Mouse (Mus musculus): ENCODE data around the gene Tcte2. TPM values are rescaled to one million over a fixed set of nuclear protein-coding genes. Genes with fewer than 3 reads are reported as not detected.
A peak's percentile ranks its signal among the peaks of the same experiment; 100 is the strongest.
"Not testable (repeated sequence)": the region's sequence is repeated elsewhere in the genome, so short reads cannot be mapped to it uniquely, and the experiment has no call there.

Tcte2 gene
- total RNA-seq, 1 experiment from 2014 or later, result not detected

GRCm38 (mm10) chr17:13697646-13698045, 64.0 kb downstream of the Tcte2 start:
- ATAC-seq (ENCODE audit: extremely low read depth, insufficient number of reproducible peaks, low FRiP score, poor library complexity, severe bottlenecking), result no peak

GRCm38 (mm10) chr17:13695881-13696280, 65.7 kb downstream of the Tcte2 start:
- no peak for ATAC-seq (ENCODE audit: extremely low read depth, insufficient number of reproducible peaks, low FRiP score, poor library complexity, severe bottlenecking)

- ATAC-seq (ENCODE audit: extremely low read depth, insufficient number of reproducible peaks, low FRiP score, poor library complexity, severe bottlenecking), result no peak
Measured at GRCm38 (mm10) chr17:13695211-13695610, 66.4 kb downstream of the Tcte2 start.

GRCm38 (mm10) chr17:13694181-13694580, 67.4 kb downstream of the Tcte2 start:
- ATAC-seq (ENCODE audit: extremely low read depth, insufficient number of reproducible peaks, low FRiP score, poor library complexity, severe bottlenecking), result no peak

GRCm38 (mm10) chr17:13687656-13688055, 74.0 kb downstream of the Tcte2 start:
- ATAC-seq (ENCODE audit: extremely low read depth, insufficient number of reproducible peaks, low FRiP score, poor library complexity, severe bottlenecking), result no peak

GRCm38 (mm10) chr17:13687086-13687485, 74.5 kb downstream of the Tcte2 start:
- ATAC-seq (ENCODE audit: extremely low read depth, insufficient number of reproducible peaks, low FRiP score, poor library complexity, severe bottlenecking), result no peak

- peak; percentile 24; the same call in 1 of the 2 replicates for ATAC-seq (ENCODE audit: extremely low read depth, insufficient number of reproducible peaks, low FRiP score, poor library complexity, severe bottlenecking)
Measured at GRCm38 (mm10) chr17:13685621-13686020, 76.0 kb downstream of the Tcte2 start.

GRCm38 (mm10) chr17:13684256-13684655, 77.4 kb downstream of the Tcte2 start:
- ATAC-seq (ENCODE audit: extremely low read depth, insufficient number of reproducible peaks, low FRiP score, poor library complexity, severe bottlenecking), result no peak

GRCm38 (mm10) chr17:13683411-13684174, 78.0 kb downstream of the Tcte2 start:
- peak; percentile 85 for ATAC-seq (ENCODE audit: extremely low read depth, insufficient number of reproducible peaks, low FRiP score, poor library complexity, severe bottlenecking)

- no peak for ATAC-seq (ENCODE audit: extremely low read depth, insufficient number of reproducible peaks, low FRiP score, poor library complexity, severe bottlenecking)
Measured at GRCm38 (mm10) chr17:13683027-13683410, 78.6 kb downstream of the Tcte2 start.

- no peak for ATAC-seq (ENCODE audit: extremely low read depth, insufficient number of reproducible peaks, low FRiP score, poor library complexity, severe bottlenecking)
Measured at GRCm38 (mm10) chr17:13682378-13683026, 79.1 kb downstream of the Tcte2 start.

GRCm38 (mm10) chr17:13681686-13682085, 79.9 kb downstream of the Tcte2 start:
- ATAC-seq (ENCODE audit: extremely low read depth, insufficient number of reproducible peaks, low FRiP score, poor library complexity, severe bottlenecking), result no peak; the same call in 1 of the 2 replicates

GRCm38 (mm10) chr17:13681126-13681525, 80.5 kb downstream of the Tcte2 start:
- ATAC-seq (ENCODE audit: extremely low read depth, insufficient number of reproducible peaks, low FRiP score, poor library complexity, severe bottlenecking), result no peak

GRCm38 (mm10) chr17:13680318-13680717, 81.3 kb downstream of the Tcte2 start:
- ATAC-seq (ENCODE audit: extremely low read depth, insufficient number of reproducible peaks, low FRiP score, poor library complexity, severe bottlenecking), result no peak

- ATAC-seq (ENCODE audit: extremely low read depth, insufficient number of reproducible peaks, low FRiP score, poor library complexity, severe bottlenecking), result no peak
Measured at GRCm38 (mm10) chr17:13679725-13680124, 81.9 kb downstream of the Tcte2 start.

GRCm38 (mm10) chr17:13677225-13678148, 84.1 kb downstream of the Tcte2 start:
- ATAC-seq (ENCODE audit: extremely low read depth, insufficient number of reproducible peaks, low FRiP score, poor library complexity, severe bottlenecking), result no peak

- not testable (repeated sequence) for ATAC-seq (ENCODE audit: extremely low read depth, insufficient number of reproducible peaks, low FRiP score, poor library complexity, severe bottlenecking)
Measured at GRCm38 (mm10) chr17:13676099-13676498, 85.5 kb downstream of the Tcte2 start.

- no peak for ATAC-seq (ENCODE audit: extremely low read depth, insufficient number of reproducible peaks, low FRiP score, poor library complexity, severe bottlenecking)
Measured at GRCm38 (mm10) chr17:13675630-13676029, 86.0 kb downstream of the Tcte2 start.

- no peak for ATAC-seq (ENCODE audit: extremely low read depth, insufficient number of reproducible peaks, low FRiP score, poor library complexity, severe bottlenecking)
Measured at GRCm38 (mm10) chr17:13674695-13675306, 86.8 kb downstream of the Tcte2 start.
